Mouse (Mus musculus): Measurements from ENCODE around the gene Fndc3b. TPM values are rescaled to one million over a fixed set of nuclear protein-coding genes. Genes with fewer than 3 reads are reported as not detected.

Fndc3b gene
- polyA plus RNA-seq, 1 experiment from 2014 or later, result 14.0 TPM

- H3K4me1 ChIP-seq (ENCODE audit: control insufficient read depth, insufficient read depth, low read length), result no peaks in the 10 kb centered on the region
- no peak overlapping the region for H3K9ac ChIP-seq (ENCODE audit: low read depth, low read length)
- 0 out of 2 replicates have a peak, but pooled peaks cover 2% of the 10 kb centered on the region for H3K36me3 ChIP-seq (ENCODE audit: control insufficient read depth, insufficient read depth, low read length)
- no peak overlapping the region for H3K4me2 ChIP-seq (ENCODE audit: low read depth, low read length)
- no peak for ATAC-seq
- WGBS, result 73% methylated on average over 10 of the region's 10 CpGs
- no peaks in the 10 kb centered on the region for H3K9me3 ChIP-seq (ENCODE audit: control insufficient read depth, low read length)
- H3K27ac ChIP-seq (ENCODE audit: low read length), result no peak overlapping the region
- no peak overlapping the region for H3K4me3 ChIP-seq (ENCODE audit: low read length)
- no peaks in the 10 kb centered on the region for H3K27me3 ChIP-seq (replicated peaks; ENCODE audit: control insufficient read depth, insufficient read depth, low read length)
Measured at GRCm38 (mm10) chr3:27511765-27512164, 199.3 kb downstream of the Fndc3b start.

GRCm38 (mm10) chr3:27506886-27507285, 204.2 kb downstream of the Fndc3b start:
- Histone ChIP-seq H3K9ac (ENCODE audit: low read depth, low read length) (no peak overlapping the region), H3K27me3 (replicated peaks; ENCODE audit: control insufficient read depth, insufficient read depth, low read length) (no peaks in the 10 kb centered on the region), H3K27ac (ENCODE audit: low read length) (no peak overlapping the region), H3K9me3 (ENCODE audit: control insufficient read depth, low read length) (no peaks in the 10 kb centered on the region), H3K4me3 (ENCODE audit: low read length) (no peak overlapping the region), H3K4me1 (ENCODE audit: control insufficient read depth, insufficient read depth, low read length) (no peaks in the 10 kb centered on the region), H3K36me3 (ENCODE audit: control insufficient read depth, insufficient read depth, low read length) (0 out of 2 replicates have a peak, but pooled peaks cover 2% of the 10 kb centered on the region), H3K4me2 (ENCODE audit: low read depth, low read length) (no peak overlapping the region)
- 84% methylated on average over 3 of the region's 3 CpGs for WGBS
- no peak for ATAC-seq

GRCm38 (mm10) chr3:27505582-27505981, 205.5 kb downstream of the Fndc3b start:
- Histone ChIP-seq H3K4me3 (ENCODE audit: low read length) (no peak overlapping the region), H3K4me1 (ENCODE audit: control insufficient read depth, insufficient read depth, low read length) (no peaks in the 10 kb centered on the region), H3K36me3 (ENCODE audit: control insufficient read depth, insufficient read depth, low read length) (peaks cover 3% of the 10 kb centered on the region; the same call in 1 of the 2 replicates), H3K4me2 (ENCODE audit: low read depth, low read length) (no peak overlapping the region), H3K9ac (ENCODE audit: low read depth, low read length) (no peak overlapping the region), H3K9me3 (ENCODE audit: control insufficient read depth, low read length) (no peaks in the 10 kb centered on the region), H3K27ac (ENCODE audit: low read length) (no peak overlapping the region), H3K27me3 (replicated peaks; ENCODE audit: control insufficient read depth, insufficient read depth, low read length) (no peaks in the 10 kb centered on the region)
- ATAC-seq, result no peak
- WGBS, result 85% methylated on average over 3 of the region's 3 CpGs

- H3K27ac ChIP-seq (ENCODE audit: low read length), result no peak overlapping the region
- no peaks in the 10 kb centered on the region for H3K4me1 ChIP-seq (ENCODE audit: control insufficient read depth, insufficient read depth, low read length)
- H3K4me3 ChIP-seq (ENCODE audit: low read length), result no peak overlapping the region
- no peak overlapping the region for H3K9ac ChIP-seq (ENCODE audit: low read depth, low read length)
- H3K27me3 ChIP-seq (replicated peaks; ENCODE audit: control insufficient read depth, insufficient read depth, low read length), result no peaks in the 10 kb centered on the region
- 89% methylated on average over 7 of the region's 7 CpGs for WGBS
- ATAC-seq, result no peak
- H3K9me3 ChIP-seq (ENCODE audit: control insufficient read depth, low read length), result no peaks in the 10 kb centered on the region
- H3K4me2 ChIP-seq (ENCODE audit: low read depth, low read length), result no peak overlapping the region
- peaks cover 8% of the 10 kb centered on the region; the same call in 1 of the 2 replicates for H3K36me3 ChIP-seq (ENCODE audit: control insufficient read depth, insufficient read depth, low read length)
Measured at GRCm38 (mm10) chr3:27503279-27504038, 207.6 kb downstream of the Fndc3b start.

GRCm38 (mm10) chr3:27495296-27496073, 215.6 kb downstream of the Fndc3b start:
- no peak overlapping the region for H3K4me3 ChIP-seq (ENCODE audit: low read length)
- no peak for ATAC-seq
- peaks cover 15% of the 10 kb centered on the region for H3K36me3 ChIP-seq (ENCODE audit: control insufficient read depth, insufficient read depth, low read length)
- WGBS, result 77% methylated on average over 14 of the region's 14 CpGs
- no peak overlapping the region for H3K9ac ChIP-seq (ENCODE audit: low read depth, low read length)
- H3K4me2 ChIP-seq (ENCODE audit: low read depth, low read length), result no peak overlapping the region
- H3K9me3 ChIP-seq (ENCODE audit: control insufficient read depth, low read length), result no peaks in the 10 kb centered on the region
- H3K4me1 ChIP-seq (ENCODE audit: control insufficient read depth, insufficient read depth, low read length), result no peaks in the 10 kb centered on the region
- H3K27me3 ChIP-seq (replicated peaks; ENCODE audit: control insufficient read depth, insufficient read depth, low read length), result no peaks in the 10 kb centered on the region
- H3K27ac ChIP-seq (ENCODE audit: low read length), result no peak overlapping the region

- ATAC-seq, result no peak
- no peaks in the 10 kb centered on the region for H3K4me1 ChIP-seq (ENCODE audit: control insufficient read depth, insufficient read depth, low read length)
- H3K27me3 ChIP-seq (replicated peaks; ENCODE audit: control insufficient read depth, insufficient read depth, low read length), result no peaks in the 10 kb centered on the region
- no peaks in the 10 kb centered on the region for H3K9me3 ChIP-seq (ENCODE audit: control insufficient read depth, low read length)
- WGBS, result 81% methylated on average over 6 of the region's 6 CpGs
- H3K4me3 ChIP-seq (ENCODE audit: low read length), result no peak overlapping the region
- peaks cover 12% of the 10 kb centered on the region; the same call in 1 of the 2 replicates for H3K36me3 ChIP-seq (ENCODE audit: control insufficient read depth, insufficient read depth, low read length)
- no peak overlapping the region for H3K9ac ChIP-seq (ENCODE audit: low read depth, low read length)
- H3K27ac ChIP-seq (ENCODE audit: low read length), result no peak overlapping the region
- no peak overlapping the region for H3K4me2 ChIP-seq (ENCODE audit: low read depth, low read length)
Measured at GRCm38 (mm10) chr3:27494698-27495097, 216.4 kb downstream of the Fndc3b start.

GRCm38 (mm10) chr3:27494066-27494465, 217.0 kb downstream of the Fndc3b start:
- Histone ChIP-seq H3K4me1 (ENCODE audit: control insufficient read depth, insufficient read depth, low read length) (no peaks in the 10 kb centered on the region), H3K4me3 (ENCODE audit: low read length) (no peak overlapping the region), H3K27ac (ENCODE audit: low read length) (no peak overlapping the region), H3K9me3 (ENCODE audit: control insufficient read depth, low read length) (no peaks in the 10 kb centered on the region), H3K9ac (ENCODE audit: low read depth, low read length) (no peak overlapping the region), H3K27me3 (replicated peaks; ENCODE audit: control insufficient read depth, insufficient read depth, low read length) (no peaks in the 10 kb centered on the region), H3K36me3 (ENCODE audit: control insufficient read depth, insufficient read depth, low read length) (peaks cover 12% of the 10 kb centered on the region; the same call in 1 of the 2 replicates), H3K4me2 (ENCODE audit: low read depth, low read length) (no peak overlapping the region)
- WGBS, result 92% methylated on average over 8 of the region's 8 CpGs
- no peak for ATAC-seq

GRCm38 (mm10) chr3:27491821-27492220, 219.3 kb downstream of the Fndc3b start:
- H3K9ac ChIP-seq (ENCODE audit: low read depth, low read length), result no peak overlapping the region
- WGBS, result 80% methylated on average over 6 of the region's 6 CpGs
- H3K4me1 ChIP-seq (ENCODE audit: control insufficient read depth, insufficient read depth, low read length), result no peaks in the 10 kb centered on the region
- no peaks in the 10 kb centered on the region for H3K27me3 ChIP-seq (replicated peaks; ENCODE audit: control insufficient read depth, insufficient read depth, low read length)
- ATAC-seq, result no peak
- no peak overlapping the region for H3K4me3 ChIP-seq (ENCODE audit: low read length)
- no peak overlapping the region for H3K4me2 ChIP-seq (ENCODE audit: low read depth, low read length)
- H3K9me3 ChIP-seq (ENCODE audit: control insufficient read depth, low read length), result no peaks in the 10 kb centered on the region
- no peak overlapping the region for H3K27ac ChIP-seq (ENCODE audit: low read length)
- 0 out of 2 replicates have a peak, but pooled peaks cover 16% of the 10 kb centered on the region for H3K36me3 ChIP-seq (ENCODE audit: control insufficient read depth, insufficient read depth, low read length)

- ATAC-seq, result no peak
- Histone ChIP-seq H3K27me3 (replicated peaks; ENCODE audit: control insufficient read depth, insufficient read depth, low read length) (no peaks in the 10 kb centered on the region), H3K27ac (ENCODE audit: low read length) (no peak overlapping the region), H3K4me3 (ENCODE audit: low read length) (no peak overlapping the region), H3K9ac (ENCODE audit: low read depth, low read length) (no peak overlapping the region), H3K36me3 (ENCODE audit: control insufficient read depth, insufficient read depth, low read length) (0 out of 2 replicates have a peak, but pooled peaks cover 16% of the 10 kb centered on the region), H3K4me1 (ENCODE audit: control insufficient read depth, insufficient read depth, low read length) (no peaks in the 10 kb centered on the region), H3K9me3 (ENCODE audit: control insufficient read depth, low read length) (no peaks in the 10 kb centered on the region), H3K4me2 (ENCODE audit: low read depth, low read length) (no peak overlapping the region)
- WGBS, result 92% methylated on average over 8 of the region's 8 CpGs
Measured at GRCm38 (mm10) chr3:27491367-27491766, 219.7 kb downstream of the Fndc3b start.

All from intestine, embryonic 16.5 days (tissue).